Mouse (Mus musculus) layer of hippocampus, postnatal 25 days (tissue): ENCODE results near the gene Glo1. TPM values are rescaled to one million over a fixed set of nuclear protein-coding genes. Genes with fewer than 3 reads are reported as not detected.
"Not testable (repeated sequence)": the region's sequence is repeated elsewhere in the genome, so short reads cannot be mapped to it uniquely, and the experiment has no call there.

Experiments used
- DNase-seq, 2 experiments: peaks; one replicate each; pipeline ENCODE4 v3.0.0; 2022; ENCODE audit warnings: mixed read lengths in 2 of 2, low spot score in 1 of 2; ENCODE audit errors: extremely low spot score in 1 of 2
- total RNA-seq, 2 experiments: library from RNA; stranded (reverse); gene quantifications; 2 replicates each; pipeline ENCODE4 v1.2.3; 2021

The Glo1 gene
- 100 to 1,000 TPM; 179 to 204 TPM for total RNA-seq

GRCm38 (mm10) chr17:30626719-30627118 lies at the start of gene Glo1:
TSS of gene Glo1 (minus strand) at chr17:30626871.
- DNase-seq, result not testable (repeated sequence)

DNA sequence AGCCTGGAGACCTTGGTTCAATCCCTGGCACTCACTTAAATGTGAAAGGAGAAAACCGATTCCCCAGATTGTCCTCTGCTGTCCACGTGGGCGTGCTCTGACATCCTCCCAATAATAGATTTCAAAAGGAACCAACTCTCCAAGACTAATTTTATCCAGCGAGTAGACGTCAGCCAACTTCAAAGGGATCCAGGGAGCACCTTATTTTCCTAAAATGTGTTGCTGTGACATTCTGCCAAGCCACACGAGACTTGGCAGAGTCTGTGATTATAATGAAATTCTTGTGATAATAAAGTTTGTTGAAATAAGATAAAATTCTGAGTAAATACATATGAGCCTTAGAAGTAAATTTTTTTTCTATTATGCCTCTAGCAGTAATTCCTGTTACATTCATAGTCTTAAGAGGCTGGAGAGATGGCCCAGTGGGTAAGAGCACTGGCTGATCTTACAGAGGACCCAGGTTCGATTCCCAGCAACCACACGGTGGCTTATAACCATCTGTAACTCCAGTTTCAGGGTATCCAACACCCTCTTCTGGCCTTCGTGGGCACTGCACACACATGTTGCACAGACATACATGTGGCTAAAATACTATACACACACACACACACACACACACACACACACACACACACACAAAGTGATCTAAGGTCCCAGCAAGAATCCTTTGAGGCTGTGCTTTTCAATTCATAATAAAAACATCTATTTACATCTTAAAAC lies 48.5 kb upstream of the Glo1 start:
- DNase-seq, result no peak

GRCm38 (mm10) chr17:30673023-30673422 lies 46.4 kb upstream of the Glo1 start:
- no peak for DNase-seq

DNA sequence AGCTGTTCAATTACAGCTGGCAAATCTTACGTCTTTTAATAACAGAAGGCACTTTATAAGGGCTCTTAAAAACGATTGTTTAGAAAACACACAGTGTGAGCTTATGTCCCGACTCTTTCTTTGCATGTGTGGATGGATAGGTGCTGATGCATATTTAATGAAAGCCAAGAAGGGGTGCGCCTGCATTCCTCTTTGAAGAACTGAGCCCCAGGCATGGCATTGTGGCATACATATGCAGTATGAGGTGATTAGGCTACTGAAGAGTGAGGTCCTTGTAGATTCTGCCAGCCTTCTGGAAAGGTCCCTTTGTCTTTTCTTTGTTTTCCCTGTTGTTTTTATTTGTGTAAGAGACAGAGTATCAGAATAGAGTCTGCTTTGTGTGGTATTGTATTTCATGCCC lies 45.9 kb upstream of the Glo1 start:
- no peak for DNase-seq

DNA sequence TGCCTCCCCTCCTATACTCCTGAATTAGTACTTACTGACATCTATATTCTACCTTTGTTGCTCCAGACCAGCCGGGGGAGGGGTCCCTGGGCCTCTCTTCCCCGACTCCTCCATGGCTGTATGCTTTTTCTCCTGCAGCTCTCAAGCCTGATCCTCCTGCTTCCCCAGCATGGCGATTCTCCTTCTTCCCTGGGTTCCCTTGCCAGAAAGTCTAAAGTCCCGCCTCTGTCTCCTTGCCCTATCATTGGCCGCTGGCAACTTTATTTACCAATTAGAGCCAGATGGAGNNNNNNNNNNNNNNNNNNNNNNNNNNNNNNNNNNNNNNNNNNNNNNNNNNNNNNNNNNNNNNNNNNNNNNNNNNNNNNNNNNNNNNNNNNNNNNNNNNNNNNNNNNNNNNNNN lies 38.2 kb upstream of the Glo1 start:
- no peak for DNase-seq

GRCm38 (mm10) chr17:30663170-30663569 lies 36.5 kb upstream of the Glo1 start:
- no peak for DNase-seq

GRCm38 (mm10) chr17:30662131-30662530 lies 35.5 kb upstream of the Glo1 start:
- DNase-seq, result no peak

DNA sequence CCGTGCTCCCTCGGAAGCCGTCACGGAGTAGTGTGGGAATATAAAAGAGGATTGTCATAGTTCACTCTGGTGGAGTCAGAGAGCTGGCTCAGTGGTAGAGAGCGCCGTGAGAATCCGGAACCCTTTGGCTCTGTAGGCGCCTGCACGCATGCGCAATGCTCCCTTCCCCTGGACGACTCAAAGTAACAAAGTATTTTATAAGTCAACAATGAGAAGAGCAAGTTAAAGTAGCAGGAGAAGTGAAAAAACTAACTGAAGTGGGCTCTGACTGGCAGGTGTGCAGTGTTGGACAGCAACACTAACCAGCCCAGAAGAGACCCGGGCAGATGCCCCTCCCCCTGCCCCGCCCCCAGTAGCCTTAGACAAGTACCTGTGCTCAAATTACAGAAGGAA lies 31.5 kb upstream of the Glo1 start:
- DNase-seq, result peak; percentile 61 to 67

GRCm38 (mm10) chr17:30657530-30658151 lies 31.0 kb upstream of the Glo1 start:
- DNase-seq, result no peak

GRCm38 (mm10) chr17:30653010-30653409 lies 26.3 kb upstream of the Glo1 start:
- no peak for DNase-seq

DNA sequence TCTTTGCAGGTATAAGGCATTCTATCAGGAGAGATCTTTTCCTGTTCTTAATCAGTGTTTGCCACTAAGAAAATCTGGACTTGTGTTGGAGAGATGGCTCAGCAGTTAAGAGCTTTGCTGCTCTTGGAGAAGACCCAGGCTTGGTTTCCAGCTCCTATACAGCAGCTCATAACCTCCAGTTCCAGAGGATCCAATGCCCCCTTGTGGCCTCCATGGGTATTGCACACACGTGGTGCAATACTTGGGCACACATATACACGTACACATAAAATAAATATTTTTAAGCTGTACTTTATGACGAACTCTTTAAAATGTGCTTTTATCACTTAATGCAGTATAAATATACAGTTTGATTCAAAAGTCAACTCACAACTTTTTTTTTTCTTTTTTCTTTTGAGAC lies 22.1 kb upstream of the Glo1 start:
- no peak for DNase-seq

DNA sequence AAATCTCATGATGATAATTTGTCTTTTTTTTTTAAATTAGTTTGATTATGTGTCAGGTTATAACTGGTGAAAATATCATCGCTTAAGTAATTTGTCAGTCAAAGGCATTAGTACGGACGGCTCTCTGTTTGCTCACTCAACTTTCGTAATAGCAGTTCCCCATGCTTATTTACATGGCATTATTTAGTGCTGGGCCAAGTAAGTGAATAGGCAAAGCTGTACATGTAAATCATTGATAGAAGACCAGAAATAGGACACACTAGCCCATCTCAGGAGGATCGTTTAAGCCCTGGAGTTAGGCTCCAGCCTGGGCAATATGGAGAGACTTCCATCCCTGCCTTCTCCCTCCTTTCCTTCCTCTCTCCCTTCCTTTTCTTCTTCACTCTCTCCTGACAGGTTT lies 14.2 kb upstream of the Glo1 start:
- DNase-seq, result no peak

DNA sequence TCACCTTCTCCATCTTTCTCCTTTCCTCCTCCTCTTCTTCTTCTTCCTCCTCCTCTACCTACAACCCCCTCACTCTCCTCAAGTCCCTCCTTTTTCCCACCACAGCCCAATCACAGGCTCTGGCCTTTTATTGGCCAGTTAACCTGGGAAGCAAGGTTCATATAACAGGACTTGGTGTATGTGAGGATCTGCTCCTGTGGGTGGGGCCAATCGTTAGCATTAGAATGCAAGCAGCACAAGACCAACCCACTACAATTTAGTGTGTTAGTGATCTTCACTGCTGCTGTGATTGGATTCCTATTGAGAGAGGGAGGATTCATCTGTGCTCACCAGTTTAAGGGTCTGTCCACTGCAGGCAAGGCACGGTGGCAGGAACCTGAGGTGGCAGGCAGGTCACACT lies 12.3 kb upstream of the Glo1 start:
- no peak for DNase-seq

DNA sequence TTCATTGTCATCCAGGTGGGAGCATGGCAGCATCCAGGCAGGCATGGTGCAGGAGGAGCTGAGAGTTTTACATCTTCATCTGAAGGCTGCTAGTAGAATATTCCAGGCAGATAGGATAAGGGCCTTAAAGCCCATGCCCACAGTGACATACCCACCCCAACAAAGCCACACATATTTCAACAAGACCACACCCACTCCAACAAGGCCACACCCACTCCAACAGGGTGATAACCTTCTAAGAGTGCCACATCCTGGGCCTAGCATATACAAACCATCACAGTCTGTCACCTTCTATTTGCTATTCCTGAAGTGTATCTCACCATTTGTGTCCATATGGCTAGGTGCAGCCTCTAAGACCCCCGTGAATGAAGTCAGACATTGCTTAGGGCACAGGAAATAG lies 11.0 kb upstream of the Glo1 start:
- DNase-seq, result no peak

DNA sequence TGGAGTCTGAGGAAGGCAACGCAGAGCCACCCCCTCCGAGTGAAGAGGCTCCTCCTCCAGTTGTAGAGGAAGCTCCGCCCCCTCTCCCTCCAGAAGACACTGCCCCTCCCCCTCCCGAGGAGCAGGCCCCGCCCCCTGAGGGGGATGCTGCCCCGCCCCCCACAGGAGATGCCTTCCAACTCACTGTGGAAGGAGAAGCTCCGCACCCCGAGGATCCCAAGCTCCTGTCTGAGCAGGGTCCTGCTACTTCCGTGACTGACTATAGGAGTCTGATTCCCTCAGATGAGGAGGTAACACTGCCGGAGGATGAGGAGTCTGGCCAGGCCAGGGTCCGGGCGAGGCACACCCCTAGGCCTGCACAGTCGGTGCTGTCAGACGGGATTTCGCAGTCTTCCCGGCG lies 8.7 kb upstream of the Glo1 start:
- DNase-seq, result no peak

DNA sequence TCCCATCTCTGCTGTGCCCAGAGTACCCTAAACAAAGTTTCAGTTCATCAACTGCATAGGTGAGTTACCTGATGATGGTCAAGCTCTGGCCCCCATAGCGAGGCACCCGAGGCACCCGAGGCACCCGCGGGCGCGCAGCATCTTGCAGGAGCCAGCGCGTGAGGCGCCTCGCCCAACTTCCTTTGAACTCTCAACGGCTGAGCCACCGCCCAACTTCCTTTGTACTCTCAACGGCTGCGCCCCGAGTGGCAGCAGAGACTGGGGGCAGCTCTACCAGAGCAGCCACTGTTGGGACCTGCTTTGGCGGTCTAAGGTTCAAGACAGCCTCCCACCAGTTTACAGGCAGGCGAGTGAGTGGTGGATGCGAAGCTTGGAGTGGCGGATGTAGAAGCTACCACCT lies 2.5 kb downstream of the Glo1 start, which contains the start of gene Dnah8:
Gene Dnah8, plus strand, starts transcription at position 223 of the 400 bp plus-strand sequence.
- DNase-seq, result not testable (repeated sequence)

DNA sequence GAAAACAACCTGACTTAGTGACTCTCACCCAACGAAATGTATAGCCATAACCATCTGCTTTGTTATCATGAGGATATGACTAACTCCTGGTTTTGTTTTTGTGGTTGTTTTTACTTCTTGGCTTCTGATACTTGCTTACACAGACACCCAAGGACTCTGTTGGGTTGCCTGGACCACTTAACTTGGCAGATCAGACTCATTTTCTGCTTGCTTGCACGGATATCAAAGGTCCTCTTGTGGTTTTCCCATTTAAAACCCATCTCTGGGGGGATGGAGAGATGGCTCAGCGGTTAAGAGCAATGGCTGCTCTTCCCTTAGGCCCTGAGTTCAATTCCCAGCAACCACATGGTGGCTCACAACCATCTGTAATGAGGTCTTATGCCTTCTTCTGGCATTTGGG lies 3.5 kb downstream of the Glo1 start:
- no peak for DNase-seq

- DNase-seq, result no peak
These were observed 5.2 kb downstream of the Glo1 start for GRCm38 (mm10) chr17:30621450-30621849.

GRCm38 (mm10) chr17:30620548-30620947 lies 6.1 kb downstream of the Glo1 start:
- DNase-seq, result no peak

- DNase-seq, result no peak
These were observed 7.5 kb downstream of the Glo1 start for GRCm38 (mm10) chr17:30619153-30619552.

DNA sequence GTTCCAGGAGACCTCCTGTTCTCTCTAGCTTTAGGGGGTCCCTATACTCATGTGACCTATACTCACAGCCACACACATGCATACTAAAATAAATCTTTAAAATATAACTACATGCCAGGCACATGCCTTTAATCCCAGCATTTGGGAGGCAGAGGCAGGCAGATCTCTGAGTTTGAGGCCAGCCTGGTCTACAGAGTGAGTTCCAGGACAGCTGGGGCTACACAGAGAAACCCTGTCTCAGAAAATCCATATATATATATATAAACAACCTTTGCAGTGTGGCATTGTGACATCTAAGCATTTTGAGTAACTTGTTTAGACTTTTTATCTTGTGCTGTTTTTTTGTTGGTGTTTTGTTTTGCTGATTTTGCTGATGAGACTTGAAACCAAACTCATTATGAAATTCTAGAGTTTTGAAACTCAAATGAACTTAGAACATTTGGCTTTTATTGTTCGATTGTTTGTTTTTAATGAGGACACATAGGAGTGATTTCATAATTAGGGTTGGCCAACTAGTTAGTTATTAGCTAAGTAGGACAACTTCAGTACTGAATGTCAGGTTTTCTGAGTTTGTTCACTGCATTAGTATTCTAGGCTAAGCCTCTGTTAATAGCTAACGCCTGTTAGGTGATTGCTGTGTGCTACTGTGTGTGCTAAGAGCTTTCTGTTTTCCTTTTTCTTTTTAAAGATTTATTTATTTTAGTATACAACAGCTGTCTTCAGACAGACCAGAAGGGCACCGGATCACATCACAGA lies 8.4 kb downstream of the Glo1 start:
- no peak for DNase-seq

DNA sequence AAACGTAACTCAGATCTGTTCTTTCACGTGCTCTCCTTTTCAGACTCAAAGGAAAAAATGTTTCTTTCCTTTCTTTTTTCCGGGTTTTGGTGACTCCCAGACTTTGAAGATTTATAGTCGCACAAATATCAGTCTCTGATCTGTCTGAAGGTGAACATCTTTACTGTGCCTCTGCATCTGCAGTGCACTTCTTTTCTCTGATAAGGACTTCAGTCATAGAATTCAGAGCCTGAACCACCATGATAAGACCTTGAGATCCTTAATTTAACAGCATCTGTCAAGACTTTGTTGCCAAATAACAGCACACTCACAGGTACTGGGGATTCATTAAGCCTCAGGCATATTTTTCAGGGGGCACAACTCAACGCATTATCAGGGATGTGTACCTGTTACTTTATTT lies 10.5 kb downstream of the Glo1 start:
- no peak for DNase-seq
